In genomic region chr8:70087237-70087636, GRCm38 (mm10) we compare ENCODE assay signal across 16 mouse cellular contexts. TPM values are rescaled to one million over a fixed set of nuclear protein-coding genes. Genes with fewer than 3 reads are reported as not detected.
DNase-seq lines count a peak whose midpoint lies in the region; ATAC-seq and TF ChIP-seq lines count a peak whose summit lies in the region.
"Had no signal": no experiment of that assay in that cellular context is flagged by ENCODE, and none has a peak within 500 bp of the region (broad histone marks: within the 10 kb centered on the region; RNA-seq: fewer than 3 reads in every experiment).

No protein-coding gene starts in this region.

- H3K4me2 ChIP-seq in forebrain, embryonic 12.5 days = no peak overlapping the region
- no peak overlapping the region for H3K4me2 ChIP-seq in forebrain, embryonic 14.5 days (ENCODE audit: low read length)
- H3K4me2 ChIP-seq in kidney, embryonic 16.5 days (replicated peaks; ENCODE audit: low read depth, low read length) = no peak overlapping the region

- peaks cover 45% of the 10 kb centered on the region for H3K4me1 ChIP-seq in forebrain, embryonic 12.5 days
- peaks cover 6% of the 10 kb centered on the region for H3K4me1 ChIP-seq in forebrain, embryonic 14.5 days (ENCODE audit: control insufficient read depth, insufficient read depth, low read length)
- peaks cover 12% of the 10 kb centered on the region for H3K4me1 ChIP-seq in kidney, embryonic 16.5 days (ENCODE audit: insufficient read depth, low read length)
- H3K4me1 ChIP-seq in E14TG2a.4 (replicated peaks; ENCODE audit: low read depth, low read length) = peaks cover 69% of the 10 kb centered on the region

- no peak for DNase-seq in forebrain, embryonic 14.5 days (ENCODE audit: low spot score)
- no peak for DNase-seq in kidney, postnatal 10 days
- DNase-seq in heart, postnatal 14 days = no peak
- DNase-seq in thymus, postnatal 0 days (ENCODE audit: low spot score) = no peak

- peak; percentile 5; the same call in 1 of the 2 replicates for ATAC-seq in forebrain, embryonic 12.5 days (ENCODE audit: low FRiP score)
- no peak for ATAC-seq in forebrain, embryonic 14.5 days
- peak; percentile 28; the same call in 1 of the 2 replicates for ATAC-seq in kidney, embryonic 16.5 days (ENCODE audit: low FRiP score, low TSS enrichment)
- peak; percentile 53 for ATAC-seq in common myeloid progenitor, adult 5-6 weeks (replicated peaks; ENCODE audit: low read depth, poor library complexity, severe bottlenecking)

- no peak overlapping the region for H3K27ac ChIP-seq in forebrain, embryonic 12.5 days
- no peak overlapping the region for H3K27ac ChIP-seq in forebrain, embryonic 14.5 days (ENCODE audit: low read depth, low read length)
- H3K27ac ChIP-seq in kidney, embryonic 16.5 days (ENCODE audit: low read length) = no peak overlapping the region
- H3K27ac ChIP-seq: embryonic facial prominence, embryonic 12.5 days; heart, adult 2 months; kidney, postnatal 0 days; limb, embryonic 13.5 days; midbrain, embryonic 15.5 days; stomach, embryonic 15.5 days had no signal

- intact Hi-C loops in heart, postnatal 14 days (cut with DNase I) = loop anchor here (5.0 kb wide), 1 partner anchor 80 kb away; no protein-coding TSS in a partner anchor

- no peaks in the 10 kb centered on the region for H3K9me3 ChIP-seq in forebrain, embryonic 12.5 days
- H3K9me3 ChIP-seq in forebrain, embryonic 14.5 days (replicated peaks; ENCODE audit: control insufficient read depth, low read length) = no peaks in the 10 kb centered on the region
- no peaks in the 10 kb centered on the region for H3K9me3 ChIP-seq in kidney, embryonic 16.5 days (ENCODE audit: low read length)
- H3K9me3 ChIP-seq in E14TG2a.4 (ENCODE audit: low read length) = no peaks in the 10 kb centered on the region
- H3K9me3 ChIP-seq: embryonic facial prominence, embryonic 12.5 days; limb, embryonic 13.5 days; midbrain, embryonic 15.5 days; stomach, embryonic 15.5 days had no signal

- no peaks in the 10 kb centered on the region for H3K36me3 ChIP-seq in forebrain, embryonic 12.5 days (replicated peaks)
- H3K36me3 ChIP-seq in forebrain, embryonic 14.5 days (ENCODE audit: control insufficient read depth, insufficient read depth, low read length) = no peaks in the 10 kb centered on the region
- no peaks in the 10 kb centered on the region for H3K36me3 ChIP-seq in kidney, embryonic 16.5 days (ENCODE audit: insufficient read depth, low read length)
- no peaks in the 10 kb centered on the region for H3K36me3 ChIP-seq in E14TG2a.4 (ENCODE audit: insufficient read depth, low read length)
- H3K36me3 ChIP-seq: embryonic facial prominence, embryonic 12.5 days; limb, embryonic 13.5 days; midbrain, embryonic 15.5 days; stomach, embryonic 15.5 days had no signal

- H3K4me3 ChIP-seq in forebrain, embryonic 12.5 days (replicated peaks) = peak overlapping the region; percentile 44; the same call in 1 of the 2 replicates
- H3K4me3 ChIP-seq in forebrain, embryonic 14.5 days (ENCODE audit: low read depth, low read length) = no peak overlapping the region
- H3K4me3 ChIP-seq in kidney, embryonic 16.5 days (ENCODE audit: low read length) = no peak overlapping the region
- peak overlapping the region; percentile 79 for H3K4me3 ChIP-seq in E14TG2a.4 (replicated peaks; ENCODE audit: low read length)
- H3K4me3 ChIP-seq: heart, adult 2 months had no signal

- 7% methylated on average over 7 of the region's 7 CpGs for WGBS in forebrain, embryonic 12.5 days
- WGBS in forebrain, embryonic 14.5 days = 4% methylated on average over 7 of the region's 7 CpGs
- 7% methylated on average over 7 of the region's 7 CpGs for WGBS in kidney, embryonic 16.5 days

- H3K9ac ChIP-seq in forebrain, embryonic 12.5 days = no peak overlapping the region
- H3K9ac ChIP-seq in forebrain, embryonic 14.5 days (ENCODE audit: low read length) = no peak overlapping the region
- no peak overlapping the region for H3K9ac ChIP-seq in kidney, embryonic 16.5 days (replicated peaks; ENCODE audit: low read length)
- H3K9ac ChIP-seq: stomach, embryonic 15.5 days had no signal

- TF ChIP-seq CTCF in E14TG2a.4 (conservative IDR thresholded peaks at IDR 0.05; ENCODE audit: low read length) = no peak

- H3K27me3 ChIP-seq in forebrain, embryonic 12.5 days = peaks cover 87% of the 10 kb centered on the region
- H3K27me3 ChIP-seq in forebrain, embryonic 14.5 days (replicated peaks; ENCODE audit: control insufficient read depth, insufficient read depth, low read length) = peaks cover 62% of the 10 kb centered on the region
- H3K27me3 ChIP-seq in kidney, embryonic 16.5 days (ENCODE audit: insufficient read depth, low read length) = peaks cover 87% of the 10 kb centered on the region
- peaks cover 82% of the 10 kb centered on the region for H3K27me3 ChIP-seq in E14TG2a.4 (ENCODE audit: insufficient read depth, low read length)

RNA-seq across cellular contexts. Expression of gene Hapln4, which starts 4.0 kb away (rescaled TPM):
- 0.06 and 0.19 TPM in 2 replicates for polyA plus RNA-seq in forebrain, embryonic 12.5 days (2016; fragmentation: Nextera tagmentation; extraction: Ambion mirVana)
- polyA plus RNA-seq in forebrain, embryonic 14.5 days (2014; fragmentation: Nextera tagmentation; extraction: Ambion mirVana) = 0.19 and 0.28 TPM in 2 replicates
- polyA plus RNA-seq in kidney, embryonic 16.5 days (2015; fragmentation: Nextera tagmentation; extraction: Ambion mirVana) = not detected in 2 replicates
- 0.24 TPM in 1 of 2 replicates, not detected in the other for total RNA-seq in common myeloid progenitor, adult 5-6 weeks (2017)
- not detected for total RNA-seq in heart, postnatal 14 days (2021)
- polyA plus RNA-seq in thymus, postnatal 0 days (2015; fragmentation: Nextera tagmentation; extraction: Ambion mirVana) = 0.07 TPM in 1 of 2 replicates, not detected in the other
- polyA plus RNA-seq: heart, embryonic 16.5 days; kidney, postnatal 0 days; limb, embryonic 13.5 days had no signal

RNA-seq across cellular contexts. Expression of gene Tm6sf2, which starts 14.5 kb away (rescaled TPM):
- 1.3 TPM in 2 replicates for polyA plus RNA-seq in forebrain, embryonic 12.5 days (2016; fragmentation: Nextera tagmentation; extraction: Ambion mirVana)
- 0.11 and 0.73 TPM in 2 replicates for polyA plus RNA-seq in forebrain, embryonic 14.5 days (2014; fragmentation: Nextera tagmentation; extraction: Ambion mirVana)
- 0.94 and 1.3 TPM in 2 replicates for polyA plus RNA-seq in kidney, embryonic 16.5 days (2015; fragmentation: Nextera tagmentation; extraction: Ambion mirVana)
- total RNA-seq in common myeloid progenitor, adult 5-6 weeks (2017) = not detected in 2 replicates
- 1 to 10 TPM in 1 of 2 experiments, under 1 TPM in 1; 0.46 to 1.5 TPM for total RNA-seq in heart, postnatal 14 days (2021)
- polyA plus RNA-seq in thymus, postnatal 0 days (2015; fragmentation: Nextera tagmentation; extraction: Ambion mirVana) = 0.43 and 0.62 TPM in 2 replicates
- total RNA-seq: gastrocnemius, postnatal 10 days had no signal

RNA-seq across cellular contexts. Expression of gene Ncan, which starts 33.4 kb away (rescaled TPM):
- 84.2 and 104 TPM in 2 replicates for polyA plus RNA-seq in forebrain, embryonic 12.5 days (2016; fragmentation: Nextera tagmentation; extraction: Ambion mirVana)
- polyA plus RNA-seq in forebrain, embryonic 14.5 days (2014; fragmentation: Nextera tagmentation; extraction: Ambion mirVana) = 75.4 and 94.1 TPM in 2 replicates
- 0.10 and 0.31 TPM in 2 replicates for polyA plus RNA-seq in kidney, embryonic 16.5 days (2015; fragmentation: Nextera tagmentation; extraction: Ambion mirVana)
- not detected in 2 replicates for total RNA-seq in common myeloid progenitor, adult 5-6 weeks (2017)
- total RNA-seq in heart, postnatal 14 days (2021) = under 1 TPM; 0.02 to 0.07 TPM
- 0.03 and 0.05 TPM in 2 replicates for polyA plus RNA-seq in thymus, postnatal 0 days (2015; fragmentation: Nextera tagmentation; extraction: Ambion mirVana)

RNA-seq across cellular contexts. Expression of gene Nr2c2ap, which starts 43.9 kb away (rescaled TPM):
- 27.8 and 28.3 TPM in 2 replicates for polyA plus RNA-seq in forebrain, embryonic 12.5 days (2016; fragmentation: Nextera tagmentation; extraction: Ambion mirVana)
- polyA plus RNA-seq in forebrain, embryonic 14.5 days (2014; fragmentation: Nextera tagmentation; extraction: Ambion mirVana) = 41.4 and 46.0 TPM in 2 replicates
- polyA plus RNA-seq in kidney, embryonic 16.5 days (2015; fragmentation: Nextera tagmentation; extraction: Ambion mirVana) = 32.2 and 35.2 TPM in 2 replicates
- 9.0 and 9.2 TPM in 2 replicates for total RNA-seq in common myeloid progenitor, adult 5-6 weeks (2017)
- 1 to 10 TPM; 7.4 to 7.9 TPM for total RNA-seq in heart, postnatal 14 days (2021)
- polyA plus RNA-seq in thymus, postnatal 0 days (2015; fragmentation: Nextera tagmentation; extraction: Ambion mirVana) = 51.9 and 60.6 TPM in 2 replicates

RNA-seq across cellular contexts. Expression of gene Sugp1, which starts 44.6 kb away (rescaled TPM):
- polyA plus RNA-seq in forebrain, embryonic 12.5 days (2016; fragmentation: Nextera tagmentation; extraction: Ambion mirVana) = 53.8 and 55.7 TPM in 2 replicates
- 43.5 and 45.5 TPM in 2 replicates for polyA plus RNA-seq in forebrain, embryonic 14.5 days (2014; fragmentation: Nextera tagmentation; extraction: Ambion mirVana)
- 50.7 and 51.6 TPM in 2 replicates for polyA plus RNA-seq in kidney, embryonic 16.5 days (2015; fragmentation: Nextera tagmentation; extraction: Ambion mirVana)
- 27.7 and 31.5 TPM in 2 replicates for total RNA-seq in common myeloid progenitor, adult 5-6 weeks (2017)
- total RNA-seq in heart, postnatal 14 days (2021) = 10 to 100 TPM; 19.1 to 19.4 TPM
- 40.7 and 44.3 TPM in 2 replicates for polyA plus RNA-seq in thymus, postnatal 0 days (2015; fragmentation: Nextera tagmentation; extraction: Ambion mirVana)

Comparison
In these comparisons a context has a peak if more than half of its experiments do, and no peak if none do; other contexts are left out.
1. H3K4me3 ChIP-seq: peak in forebrain, embryonic 12.5 days (single experiment) and E14TG2a.4 (single experiment); none in forebrain, embryonic 14.5 days (single experiment) and kidney, embryonic 16.5 days (single experiment).
2. RNA of gene Ncan, which starts 33.4 kb away (polyA plus RNA-seq): 84.2 to 104 TPM in forebrain, embryonic 12.5 days and 75.4 to 94.1 TPM in forebrain, embryonic 14.5 days; 0.10 to 0.31 TPM in kidney, embryonic 16.5 days and 0.03 to 0.05 TPM in thymus, postnatal 0 days; every median in the first group is over 10 times any median in the second.